Mouse (Mus musculus): Measurements from ENCODE around the gene Slc25a10. TPM values are rescaled to one million over a fixed set of nuclear protein-coding genes. Genes with fewer than 3 reads are reported as not detected.

Gene Slc25a10
- total RNA-seq, 1 experiment, result 35.0 TPM

DNA sequence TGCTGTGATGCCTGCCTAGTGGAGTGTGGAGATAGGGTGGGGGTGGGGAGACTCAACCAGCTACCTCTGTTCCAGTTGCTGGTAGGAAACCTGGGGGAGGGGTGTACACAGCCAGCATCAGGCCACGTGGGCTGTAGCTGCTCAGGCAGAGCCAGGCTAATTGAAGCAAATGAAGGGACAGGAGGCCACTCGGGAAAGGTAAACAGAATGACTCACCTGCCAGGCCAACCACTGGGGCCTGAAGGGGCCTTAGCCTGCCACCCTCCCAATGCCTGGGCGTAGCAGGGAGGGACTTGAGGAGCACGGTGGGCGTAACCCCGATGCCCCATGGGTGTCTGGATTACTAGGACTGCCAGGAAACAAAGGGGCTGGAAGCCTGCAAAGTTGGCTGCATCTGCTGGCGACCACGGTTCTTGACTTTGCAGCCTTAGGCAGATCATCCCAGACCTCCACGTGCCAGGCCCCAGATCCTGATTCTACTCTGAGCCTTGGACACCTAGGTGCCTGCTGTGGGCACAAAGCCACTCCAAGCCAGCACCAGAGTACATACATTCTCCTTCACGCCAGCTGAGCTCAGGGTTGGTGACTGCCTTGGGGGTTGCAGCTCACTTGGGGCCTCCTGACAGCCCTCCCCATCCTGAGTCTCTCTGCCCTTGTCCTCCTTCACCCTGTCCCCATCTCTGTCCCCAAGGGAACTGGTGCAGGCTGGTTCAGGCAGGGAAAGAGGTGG lies 47.8 kb downstream of the Slc25a10 start:
- DNase-seq (ENCODE audit: low read depth, low spot score), result no peak
- TF ChIP-seq CHD2 (IDR thresholded peaks at IDR 0.05; ENCODE audit: low read depth, low read length) (no peak), HCFC1 (IDR thresholded peaks at IDR 0.05; ENCODE audit: borderline replicate concordance, insufficient read depth, low read length) (no peak), ZNF384 (IDR thresholded peaks at IDR 0.05; ENCODE audit: low read depth, low read length) (no peak), MAFK (IDR thresholded peaks at IDR 0.05; ENCODE audit: insufficient read depth, low read depth, low read length) (no peak)
- Histone ChIP-seq H3K36me3 (ENCODE audit: control insufficient read depth, insufficient read depth, low read length, poor library complexity, severe bottlenecking) (peaks cover 4% of the 10 kb centered on the region; the same call in 1 of the 2 replicates), H3K4me3 (ENCODE audit: insufficient read depth in 1 of 2, low read depth in 1 of 2, low read length in 2 of 2, poor library complexity in 1 of 2, severe bottlenecking in 1 of 2) (no peak overlapping the region), H3K9me3 (ENCODE audit: control insufficient read depth, insufficient read depth, low read depth, low read length) (no peaks in the 10 kb centered on the region), H3K9ac (ENCODE audit: insufficient read depth, low read depth, low read length, poor library complexity, severe bottlenecking) (peak overlapping the region; percentile 30; the same call in 1 of the 2 replicates), H3K27ac (ENCODE audit: insufficient read depth, low read depth, low read length, poor library complexity, severe bottlenecking) (no peak overlapping the region), H3K4me1 (ENCODE audit: control insufficient read depth in 2 of 2, insufficient read depth in 2 of 2, low read length in 2 of 2, poor library complexity in 1 of 2) (peaks cover 0 to 15% of the 10 kb centered on the region in 2 experiments; a peak in 1 of 4 replicates)
- in situ Hi-C loops (cut with MboI; ENCODE audit: low sequenced_read_pairs in 2 of 2, unreplicated experiment in 2 of 2), result no loop called here

GRCm38 (mm10) chr11:120541907-120542306 lies 50.3 kb downstream of the Slc25a10 start:
- no peaks in the 10 kb centered on the region for H3K9me3 ChIP-seq (ENCODE audit: control insufficient read depth, insufficient read depth, low read depth, low read length)
- no peak overlapping the region for H3K4me3 ChIP-seq (ENCODE audit: insufficient read depth in 1 of 2, low read depth in 1 of 2, low read length in 2 of 2, poor library complexity in 1 of 2, severe bottlenecking in 1 of 2)
- DNase-seq (ENCODE audit: low read depth, low spot score), result no peak
- H3K9ac ChIP-seq (ENCODE audit: insufficient read depth, low read depth, low read length, poor library complexity, severe bottlenecking), result no peak overlapping the region
- peaks cover 5% of the 10 kb centered on the region; the same call in 1 of the 2 replicates for H3K36me3 ChIP-seq (ENCODE audit: control insufficient read depth, insufficient read depth, low read length, poor library complexity, severe bottlenecking)
- H3K27ac ChIP-seq (ENCODE audit: insufficient read depth, low read depth, low read length, poor library complexity, severe bottlenecking), result no peak overlapping the region
- TF ChIP-seq ZNF384 (IDR thresholded peaks at IDR 0.05; ENCODE audit: low read depth, low read length) (no peak), CHD2 (IDR thresholded peaks at IDR 0.05; ENCODE audit: low read depth, low read length) (no peak), HCFC1 (IDR thresholded peaks at IDR 0.05; ENCODE audit: borderline replicate concordance, insufficient read depth, low read length) (no peak), ZC3H11A (IDR thresholded peaks at IDR 0.05; ENCODE audit: borderline replicate concordance, low read depth, low read length) (no peak), MAFK (IDR thresholded peaks at IDR 0.05; ENCODE audit: insufficient read depth, low read depth, low read length) (no peak)
- in situ Hi-C loops (cut with MboI; ENCODE audit: low sequenced_read_pairs in 2 of 2, unreplicated experiment in 2 of 2), result no loop called here
- H3K4me1 ChIP-seq (ENCODE audit: control insufficient read depth in 2 of 2, insufficient read depth in 2 of 2, low read length in 2 of 2, poor library complexity in 1 of 2), result peaks cover 0 to 15% of the 10 kb centered on the region in 2 experiments; a peak in 1 of 4 replicates

GRCm38 (mm10) chr11:120542376-120542775 lies 50.7 kb downstream of the Slc25a10 start:
- Histone ChIP-seq H3K4me1 (ENCODE audit: control insufficient read depth in 2 of 2, insufficient read depth in 2 of 2, low read length in 2 of 2, poor library complexity in 1 of 2) (peaks cover 0 to 15% of the 10 kb centered on the region in 2 experiments; a peak in 1 of 4 replicates), H3K4me3 (ENCODE audit: insufficient read depth in 1 of 2, low read depth in 1 of 2, low read length in 2 of 2, poor library complexity in 1 of 2, severe bottlenecking in 1 of 2) (no peak overlapping the region), H3K9ac (ENCODE audit: insufficient read depth, low read depth, low read length, poor library complexity, severe bottlenecking) (no peak overlapping the region), H3K27ac (ENCODE audit: insufficient read depth, low read depth, low read length, poor library complexity, severe bottlenecking) (no peak overlapping the region), H3K9me3 (ENCODE audit: control insufficient read depth, insufficient read depth, low read depth, low read length) (no peaks in the 10 kb centered on the region), H3K36me3 (ENCODE audit: control insufficient read depth, insufficient read depth, low read length, poor library complexity, severe bottlenecking) (peaks cover 5% of the 10 kb centered on the region; the same call in 1 of the 2 replicates)
- DNase-seq (ENCODE audit: low read depth, low spot score), result no peak
- no peak for TF ChIP-seq CHD2 (IDR thresholded peaks at IDR 0.05; ENCODE audit: low read depth, low read length)
- TF ChIP-seq ZNF384 (IDR thresholded peaks at IDR 0.05; ENCODE audit: low read depth, low read length), result no peak
- TF ChIP-seq HCFC1 (IDR thresholded peaks at IDR 0.05; ENCODE audit: borderline replicate concordance, insufficient read depth, low read length), result no peak
- no peak for TF ChIP-seq ZC3H11A (IDR thresholded peaks at IDR 0.05; ENCODE audit: borderline replicate concordance, low read depth, low read length)
- no peak for TF ChIP-seq MAFK (IDR thresholded peaks at IDR 0.05; ENCODE audit: insufficient read depth, low read depth, low read length)
- in situ Hi-C loops (cut with MboI; ENCODE audit: low sequenced_read_pairs in 2 of 2, unreplicated experiment in 2 of 2), result no loop called here

- Histone ChIP-seq H3K36me3 (ENCODE audit: control insufficient read depth, insufficient read depth, low read length, poor library complexity, severe bottlenecking) (peaks cover 5% of the 10 kb centered on the region; the same call in 1 of the 2 replicates), H3K4me1 (ENCODE audit: control insufficient read depth in 2 of 2, insufficient read depth in 2 of 2, low read length in 2 of 2, poor library complexity in 1 of 2) (peaks cover 0 to 9% of the 10 kb centered on the region in 2 experiments; a peak in 3 of 4 replicates)
- in situ Hi-C loops (cut with MboI; ENCODE audit: low sequenced_read_pairs in 2 of 2, unreplicated experiment in 2 of 2), result no loop called here
Measured at GRCm38 (mm10) chr11:120545964-120546363, 54.3 kb downstream of the Slc25a10 start.

More at GRCm38 (mm10) chr11:120545964-120546363, 54.3 kb downstream of the Slc25a10 start:
- TF ChIP-seq ZNF384 (IDR thresholded peaks at IDR 0.05; ENCODE audit: low read depth, low read length), result no peak
- no peak for TF ChIP-seq CHD2 (IDR thresholded peaks at IDR 0.05; ENCODE audit: low read depth, low read length)
- no peak for TF ChIP-seq ZC3H11A (IDR thresholded peaks at IDR 0.05; ENCODE audit: borderline replicate concordance, low read depth, low read length)
- no peak for TF ChIP-seq MAFK (IDR thresholded peaks at IDR 0.05; ENCODE audit: insufficient read depth, low read depth, low read length)
- TF ChIP-seq HCFC1 (IDR thresholded peaks at IDR 0.05; ENCODE audit: borderline replicate concordance, insufficient read depth, low read length), result no peak
- Histone ChIP-seq H3K9me3 (ENCODE audit: control insufficient read depth, insufficient read depth, low read depth, low read length) (no peaks in the 10 kb centered on the region), H3K9ac (ENCODE audit: insufficient read depth, low read depth, low read length, poor library complexity, severe bottlenecking) (no peak overlapping the region), H3K4me3 (ENCODE audit: insufficient read depth in 1 of 2, low read depth in 1 of 2, low read length in 2 of 2, poor library complexity in 1 of 2, severe bottlenecking in 1 of 2) (no peak overlapping the region), H3K27ac (ENCODE audit: insufficient read depth, low read depth, low read length, poor library complexity, severe bottlenecking) (no peak overlapping the region)
- no peak for DNase-seq (ENCODE audit: low read depth, low spot score)

All from ES-E14 (cell line).